Mouse (Mus musculus) myocyte (in vitro differentiated cells): ENCODE data around the gene Map1lc3a. TPM values are rescaled to one million over a fixed set of nuclear protein-coding genes. Genes with fewer than 3 reads are reported as not detected.

Experiments used
- H3K27me3 ChIP-seq: one replicate; pipeline ENCODE4 v1.6.1; 2011; ENCODE audit not compliant: control insufficient read depth, insufficient read depth, insufficient read length
- H3K36me3 ChIP-seq: one replicate; pipeline ENCODE4 v1.6.1; 2011; ENCODE audit not compliant: control insufficient read depth, insufficient read depth
- H3K4me2 ChIP-seq: one replicate; pipeline ENCODE4 v1.6.1; 2011; ENCODE audit warnings: low read depth, control low read depth
- H3K4me3 ChIP-seq: one replicate; pipeline ENCODE4 v1.5.1; 2011; ENCODE audit warnings: mild to moderate bottlenecking, control low read depth, moderate library complexity
- H3K79me2 ChIP-seq: one replicate; pipeline ENCODE4 v1.6.1; 2011; ENCODE audit not compliant: control insufficient read depth, insufficient read depth
- H3ac ChIP-seq: one replicate; pipeline ENCODE4 v1.6.1; 2011; ENCODE audit not compliant: control insufficient read depth, insufficient read length
- CEBPB ChIP-seq: IDR thresholded peaks from 2 replicates; pipeline ENCODE4 v1.6.1; 2011; ENCODE audit warnings: mild to moderate bottlenecking, moderate library complexity; ENCODE audit not compliant: poor library complexity, insufficient read depth, severe bottlenecking
- E2F4 ChIP-seq: IDR thresholded peaks from one replicate; pipeline ENCODE4 v1.6.1; 2011; ENCODE audit warnings: mild to moderate bottlenecking, control low read depth, moderate library complexity; ENCODE audit not compliant: insufficient read depth
- MAX ChIP-seq: IDR thresholded peaks from one replicate; pipeline ENCODE4 v1.6.1; 2011; ENCODE audit warnings: low read depth, mild to moderate bottlenecking, control low read depth
- MYOD1 ChIP-seq, 3 experiments: IDR thresholded peaks; one replicate each; pipeline ENCODE4 v1.6.1; 2011; ENCODE audit warnings: control low read depth in 2 of 3, low read depth in 2 of 3, mild to moderate bottlenecking in 2 of 3, moderate library complexity in 1 of 3; ENCODE audit not compliant: insufficient read length in 2 of 3, control insufficient read depth in 1 of 3
- MYOG ChIP-seq, 3 experiments: IDR thresholded peaks; one replicate each; pipeline ENCODE4 v1.6.1; 2011; ENCODE audit warnings: control low read depth in 2 of 3, low read depth in 2 of 3, mild to moderate bottlenecking in 2 of 3; ENCODE audit not compliant: insufficient read length in 2 of 3, control insufficient read depth in 1 of 3, insufficient read depth in 1 of 3
- POLR2A ChIP-seq: IDR thresholded peaks from one replicate; pipeline ENCODE4 v1.6.1; 2011; ENCODE audit warnings: low read depth, mild to moderate bottlenecking, control low read depth, moderate library complexity; ENCODE audit not compliant: insufficient read length
- POLR2AphosphoS2 ChIP-seq: IDR thresholded peaks from one replicate; pipeline ENCODE4 v1.6.1; 2011; ENCODE audit warnings: low read depth, control low read depth; ENCODE audit not compliant: insufficient read length
- REST ChIP-seq: IDR thresholded peaks from one replicate; pipeline ENCODE4 v1.6.1; 2011; ENCODE audit warnings: mild to moderate bottlenecking, control low read depth, moderate library complexity; ENCODE audit not compliant: insufficient read depth, insufficient read length
- SRF ChIP-seq: IDR thresholded peaks from one replicate; pipeline ENCODE4 v1.6.1; 2011; ENCODE audit warnings: low read depth; ENCODE audit not compliant: control insufficient read depth, insufficient read length
- TCF12 ChIP-seq: IDR thresholded peaks from one replicate; pipeline ENCODE4 v1.6.1; 2011; ENCODE audit warnings: mild to moderate bottlenecking, control low read depth; ENCODE audit not compliant: poor library complexity, insufficient read depth, severe bottlenecking
- TCF3 ChIP-seq: IDR thresholded peaks from one replicate; pipeline ENCODE4 v1.6.1; 2011; ENCODE audit warnings: low read depth, control low read depth; ENCODE audit not compliant: insufficient read length
- USF1 ChIP-seq: IDR thresholded peaks from one replicate; pipeline ENCODE4 v1.6.1; 2011; ENCODE audit warnings: low read depth, mild to moderate bottlenecking, control low read depth, moderate library complexity
- polyA plus RNA-seq: library from polyadenylated mRNA; unstranded; fragments of >200 nt; fragmentation: generic; extraction: Trizol; gene quantifications from one replicate; pipeline ENCODE4 v1.2.1, GENCODE M21; 2012; ENCODE audit warnings: missing spikeins

Gene Map1lc3a
- polyA plus RNA-seq, 1 experiment: 413 TPM

DNA sequence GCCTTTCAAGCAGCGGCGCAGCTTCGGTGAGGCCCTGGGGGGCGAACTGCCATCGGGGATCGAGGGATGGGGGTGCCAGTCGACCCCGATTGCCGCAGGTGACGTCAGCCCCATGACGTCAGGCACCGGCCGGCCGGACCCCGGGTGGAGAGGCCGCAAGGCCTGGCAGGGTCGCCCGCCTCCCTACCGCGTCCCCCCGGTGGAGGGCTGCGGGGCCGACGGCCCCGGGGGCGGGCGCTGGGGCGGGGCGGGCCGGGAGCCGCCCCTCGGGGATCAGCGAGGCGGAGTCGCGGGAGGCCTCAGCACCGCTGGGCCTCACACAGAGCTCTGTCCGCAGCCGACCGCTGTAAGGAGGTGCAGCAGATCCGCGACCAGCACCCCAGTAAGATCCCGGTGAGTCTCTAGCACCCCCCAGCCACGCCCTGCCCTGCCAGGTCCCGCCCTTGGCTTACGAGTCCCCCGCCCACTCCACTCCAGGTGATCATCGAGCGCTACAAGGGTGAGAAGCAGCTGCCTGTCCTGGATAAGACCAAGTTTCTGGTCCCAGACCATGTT, 601 bp downstream of the Map1lc3a start:
- Histone ChIP-seq H3K27me3 (no peaks in the 10 kb centered on the region), H3K36me3 (peaks cover 3% of the 10 kb centered on the region), H3K4me2 (peak overlapping the region; percentile 78), H3K79me2 (no peaks in the 10 kb centered on the region), H3K4me3 (peak overlapping the region; percentile 58), H3ac (peak overlapping the region; percentile 72)
- no peak for TF ChIP-seq TCF12
- no peak for TF ChIP-seq SRF
- no peak for TF ChIP-seq E2F4
- no peak for TF ChIP-seq CEBPB
- no peak for TF ChIP-seq MAX
- TF ChIP-seq USF1: no peak
- TF ChIP-seq MYOD1 (IDR thresholded peaks at IDR 0.05; ENCODE audit: control insufficient read depth in 1 of 3, insufficient read length in 2 of 3, low read depth in 2 of 3): peak in 1 of 3 experiments; percentile 2
- TF ChIP-seq POLR2A: peak; percentile 90
- TF ChIP-seq TCF3: no peak
- TF ChIP-seq MYOG (IDR thresholded peaks at IDR 0.05; ENCODE audit: control insufficient read depth in 1 of 3, insufficient read depth in 1 of 3, insufficient read length in 2 of 3, low read depth in 2 of 3): peak in 1 of 3 experiments; percentile 3
- peak; percentile 74 for TF ChIP-seq POLR2AphosphoS2
- TF ChIP-seq REST: no peak

DNA sequence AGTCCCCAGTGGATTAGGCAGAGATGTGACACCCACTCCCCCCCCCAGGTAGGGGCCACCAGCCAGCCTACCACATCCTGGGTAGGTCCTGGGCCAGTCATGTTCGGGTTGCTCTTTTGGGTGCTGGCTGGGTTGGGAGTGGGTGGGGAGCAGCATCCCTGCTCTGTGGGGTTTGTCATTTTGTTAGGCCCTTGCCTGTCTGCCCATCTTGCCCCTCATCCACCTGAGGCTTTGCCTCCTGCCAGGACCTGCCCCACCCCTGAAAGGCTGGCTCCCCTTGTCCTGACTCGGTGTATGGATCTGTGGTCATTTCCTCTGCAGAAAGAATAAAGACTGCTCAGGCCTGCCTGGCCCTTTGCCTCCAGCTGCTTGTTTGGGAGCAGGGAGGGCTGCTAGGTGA, 1.6 kb downstream of the Map1lc3a start:
- H3K27me3 ChIP-seq: no peaks in the 10 kb centered on the region
- TF ChIP-seq TCF3 (no peak), TCF12 (no peak), POLR2A (no peak), POLR2AphosphoS2 (no peak), MYOD1 (IDR thresholded peaks at IDR 0.05; ENCODE audit: control insufficient read depth in 1 of 3, insufficient read length in 2 of 3, low read depth in 2 of 3) (no peak), E2F4 (no peak), USF1 (no peak), MYOG (IDR thresholded peaks at IDR 0.05; ENCODE audit: control insufficient read depth in 1 of 3, insufficient read depth in 1 of 3, insufficient read length in 2 of 3, low read depth in 2 of 3) (no peak), SRF (no peak), MAX (no peak), REST (no peak), CEBPB (no peak)
- peak overlapping the region; percentile 78 for H3K4me2 ChIP-seq
- peak overlapping the region; percentile 58 for H3K4me3 ChIP-seq
- peaks cover 3% of the 10 kb centered on the region for H3K36me3 ChIP-seq
- no peaks in the 10 kb centered on the region for H3K79me2 ChIP-seq
- no peak overlapping the region for H3ac ChIP-seq

DNA sequence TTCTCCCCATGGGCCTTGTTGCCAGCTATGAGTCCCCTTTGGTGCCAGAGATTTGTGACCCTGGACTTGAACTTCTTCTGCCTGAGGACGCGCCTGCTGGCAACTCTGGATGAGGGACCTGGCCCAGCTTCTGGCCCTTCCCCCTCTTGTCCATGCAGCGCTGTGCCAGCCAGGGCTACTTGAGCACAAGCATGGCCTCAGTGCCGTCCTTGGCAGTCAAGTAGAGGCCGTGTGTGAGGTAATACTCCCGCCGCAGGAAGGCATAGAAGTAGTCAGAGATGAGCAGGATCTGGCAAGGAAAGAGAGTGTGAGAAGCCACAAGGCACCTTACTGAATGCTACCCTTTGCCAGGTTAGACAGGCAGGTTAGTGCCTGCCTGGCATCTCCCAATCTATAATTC, 2.3 kb downstream of the Map1lc3a start:
- Histone ChIP-seq H3K79me2 (no peaks in the 10 kb centered on the region), H3K4me3 (no peak overlapping the region), H3K27me3 (no peaks in the 10 kb centered on the region), H3K36me3 (peaks cover 3% of the 10 kb centered on the region), H3ac (no peak overlapping the region), H3K4me2 (no peak overlapping the region)
- TF ChIP-seq TCF12 (no peak), REST (no peak), TCF3 (no peak), SRF (no peak), POLR2A (no peak), E2F4 (no peak), MYOG (IDR thresholded peaks at IDR 0.05; ENCODE audit: control insufficient read depth in 1 of 3, insufficient read depth in 1 of 3, insufficient read length in 2 of 3, low read depth in 2 of 3) (no peak), POLR2AphosphoS2 (no peak), USF1 (no peak), MAX (no peak)

DNA sequence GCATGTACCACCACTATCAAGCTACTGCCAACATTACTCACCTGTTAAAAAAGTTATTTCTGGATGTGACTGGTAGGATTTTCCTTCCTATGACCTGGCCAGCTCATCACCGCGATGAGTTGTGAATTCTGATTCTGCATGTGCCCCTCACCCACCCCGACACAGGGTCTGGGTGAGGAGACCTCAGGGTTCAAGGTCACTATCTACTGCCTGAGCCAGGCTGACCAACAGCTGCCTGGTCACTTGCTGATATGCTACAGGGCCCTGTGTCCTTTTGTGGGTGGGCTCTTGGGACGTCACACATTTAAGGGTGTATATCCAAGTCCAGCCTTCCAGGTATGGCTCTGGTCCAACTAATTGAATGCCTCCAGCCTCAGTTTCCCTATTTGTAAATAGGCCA, 3.1 kb downstream of the Map1lc3a start:
- Histone ChIP-seq H3K79me2 (no peaks in the 10 kb centered on the region), H3K27me3 (no peaks in the 10 kb centered on the region), H3ac (no peak overlapping the region), H3K36me3 (peaks cover 3% of the 10 kb centered on the region), H3K4me3 (no peak overlapping the region), H3K4me2 (peak overlapping the region; percentile 57)
- no peak for TF ChIP-seq REST
- no peak for TF ChIP-seq TCF12
- peak in 1 of 3 experiments; percentile 12 for TF ChIP-seq MYOG (IDR thresholded peaks at IDR 0.05; ENCODE audit: control insufficient read depth in 1 of 3, insufficient read depth in 1 of 3, insufficient read length in 2 of 3, low read depth in 2 of 3)

DNA sequence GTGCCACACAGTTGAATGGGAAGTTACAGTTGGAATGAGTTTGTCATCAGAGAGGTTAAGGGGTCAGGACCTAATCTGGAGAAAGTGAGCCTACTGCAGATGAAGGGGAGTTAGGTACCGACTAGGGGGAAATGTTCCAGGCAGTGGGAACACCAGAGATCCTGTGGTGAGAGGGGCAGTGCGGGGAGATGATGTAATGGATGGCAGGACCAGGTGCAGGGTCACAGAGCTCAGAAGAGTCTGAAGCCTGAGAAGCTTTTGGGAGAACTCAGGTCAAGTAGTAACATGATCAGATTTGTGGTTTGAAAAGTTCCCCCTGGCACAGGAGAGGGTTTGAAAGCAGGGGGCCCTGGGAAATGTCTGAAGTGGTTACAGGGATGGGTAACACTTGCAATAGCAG, 4.0 kb downstream of the Map1lc3a start:
- H3ac ChIP-seq: no peak overlapping the region
- H3K27me3 ChIP-seq: no peaks in the 10 kb centered on the region
- no peaks in the 10 kb centered on the region for H3K79me2 ChIP-seq
- H3K36me3 ChIP-seq: peaks cover 3% of the 10 kb centered on the region
- H3K4me2 ChIP-seq: peak overlapping the region; percentile 57
- TF ChIP-seq MYOG (IDR thresholded peaks at IDR 0.05; ENCODE audit: control insufficient read depth in 1 of 3, insufficient read depth in 1 of 3, insufficient read length in 2 of 3, low read depth in 2 of 3) (peak in 1 of 3 experiments; percentile 77), CEBPB (peak; percentile 45; the same call in 1 of the 2 replicates), MAX (no peak), TCF12 (peak; percentile 32), SRF (no peak), MYOD1 (IDR thresholded peaks at IDR 0.05; ENCODE audit: control insufficient read depth in 1 of 3, insufficient read length in 2 of 3, low read depth in 2 of 3) (peak; percentile 59 to 95 (median 91)), TCF3 (peak; percentile 33)
- H3K4me3 ChIP-seq: no peak overlapping the region
